8 mouse cellular contexts compared by ENCODE assay signal in genomic region chr8:70607603-70607897, GRCm38 (mm10). TPM values are rescaled to one million over a fixed set of nuclear protein-coding genes. Genes with fewer than 3 reads are reported as not detected.
DNase-seq lines count a peak whose midpoint lies in the region; ATAC-seq and TF ChIP-seq lines count a peak whose summit lies in the region.

No protein-coding gene starts in this region.

- TF ChIP-seq CTCF in bone marrow, adult 2 months (IDR thresholded peaks at IDR 0.05; ENCODE audit: control insufficient read depth, insufficient read depth, low read length): no peak

- no peak for TF ChIP-seq POLR2A in bone marrow, adult 2 months (IDR thresholded peaks at IDR 0.05; ENCODE audit: borderline replicate concordance, control insufficient read depth, low read depth, low read length)

- H3K27me3 ChIP-seq in kidney, embryonic 16.5 days (ENCODE audit: insufficient read depth, low read length): no peaks in the 10 kb centered on the region
- peaks cover 43% of the 10 kb centered on the region for H3K27me3 ChIP-seq in hindbrain, embryonic 10.5 days (ENCODE audit: insufficient read depth, poor library complexity, severe bottlenecking)
- H3K27me3 ChIP-seq in midbrain, embryonic 12.5 days: peaks cover 5% of the 10 kb centered on the region

- H3K36me3 ChIP-seq in kidney, embryonic 16.5 days (ENCODE audit: insufficient read depth, low read length): peaks cover 6% of the 10 kb centered on the region
- H3K36me3 ChIP-seq in hindbrain, embryonic 10.5 days: peaks cover 12% of the 10 kb centered on the region
- H3K36me3 ChIP-seq in midbrain, embryonic 12.5 days: peaks cover 5% of the 10 kb centered on the region; the same call in 1 of the 2 replicates

- WGBS in kidney, embryonic 16.5 days: 15% methylated on average over 6 of the region's 6 CpGs
- 19% methylated on average over 6 of the region's 6 CpGs for WGBS in bone marrow, adult 2 months
- WGBS in hindbrain, embryonic 10.5 days: 32% methylated on average over 6 of the region's 6 CpGs
- WGBS in midbrain, embryonic 12.5 days: 26% methylated on average over 6 of the region's 6 CpGs

- peak overlapping the region; percentile 98 for H3K4me2 ChIP-seq in kidney, embryonic 16.5 days (replicated peaks; ENCODE audit: low read depth, low read length)
- H3K4me2 ChIP-seq in midbrain, embryonic 12.5 days (replicated peaks): peak overlapping the region; percentile 90

- H3K9ac ChIP-seq in kidney, embryonic 16.5 days (replicated peaks; ENCODE audit: low read length): peak overlapping the region; percentile 91
- H3K9ac ChIP-seq in midbrain, embryonic 12.5 days (replicated peaks): peak overlapping the region; percentile 87

- H3K9me3 ChIP-seq in kidney, embryonic 16.5 days (ENCODE audit: low read length): no peaks in the 10 kb centered on the region
- peaks cover 2% of the 10 kb centered on the region for H3K9me3 ChIP-seq in hindbrain, embryonic 10.5 days
- H3K9me3 ChIP-seq in midbrain, embryonic 12.5 days: no peaks in the 10 kb centered on the region

- ATAC-seq in kidney, embryonic 16.5 days (ENCODE audit: low FRiP score, low TSS enrichment): no peak
- ATAC-seq in midbrain, embryonic 12.5 days (ENCODE audit: low FRiP score, low read depth): no peak

- DNase-seq in kidney, postnatal 36 days: no peak
- no peak for DNase-seq in hindbrain, embryonic 10.5 days (ENCODE audit: low spot score)
- DNase-seq in thymus, adult 18-20 months: no peak
- DNase-seq in frontal cortex, postnatal 10 days (ENCODE audit: low spot score in 2 of 2): no peak
- DNase-seq in layer of hippocampus, postnatal 14 days (ENCODE audit: low spot score in 2 of 2): no peak

- H3K27ac ChIP-seq in kidney, embryonic 16.5 days (ENCODE audit: low read length): peak overlapping the region; percentile 100
- H3K27ac ChIP-seq in bone marrow, adult 2 months (ENCODE audit: control insufficient read depth, insufficient read depth, low read depth, low read length, poor library complexity): peak overlapping the region; percentile 79; the same call in 1 of the 2 replicates
- peak overlapping the region; percentile 94 for H3K27ac ChIP-seq in hindbrain, embryonic 10.5 days
- H3K27ac ChIP-seq in midbrain, embryonic 12.5 days (replicated peaks): no peak overlapping the region

- H3K4me3 ChIP-seq in kidney, embryonic 16.5 days (ENCODE audit: low read length): peak overlapping the region; percentile 74
- H3K4me3 ChIP-seq in bone marrow, adult 2 months (replicated peaks; ENCODE audit: control insufficient read depth, low read depth, low read length): peak overlapping the region; percentile 71
- H3K4me3 ChIP-seq in hindbrain, embryonic 10.5 days: peak overlapping the region; percentile 80
- peak overlapping the region; percentile 81 for H3K4me3 ChIP-seq in midbrain, embryonic 12.5 days

- H3K4me1 ChIP-seq in kidney, embryonic 16.5 days (ENCODE audit: insufficient read depth, low read length): peaks cover 46% of the 10 kb centered on the region
- peaks cover 6% of the 10 kb centered on the region for H3K4me1 ChIP-seq in bone marrow, adult 2 months (ENCODE audit: control insufficient read depth, insufficient read depth, low read length)
- peaks cover 85% of the 10 kb centered on the region for H3K4me1 ChIP-seq in hindbrain, embryonic 10.5 days (replicated peaks)
- H3K4me1 ChIP-seq in midbrain, embryonic 12.5 days: peaks cover 70% of the 10 kb centered on the region

RNA-seq across cellular contexts. Expression of gene Ssbp4, which starts 1.1 kb away (rescaled TPM):
- 133 and 149 TPM in 2 replicates for polyA plus RNA-seq in kidney, embryonic 16.5 days (2015; fragmentation: Nextera tagmentation; extraction: Ambion mirVana)
- polyA plus RNA-seq in bone marrow, adult 2 months (2011; ENCODE audit: insufficient read depth, insufficient read length, low replicate concordance, missing spikeins): 45.2 and 107 TPM in 2 replicates
- 84.4 and 117 TPM in 2 replicates for polyA plus RNA-seq in hindbrain, embryonic 10.5 days (2016; fragmentation: Nextera tagmentation; extraction: Ambion mirVana)
- 115 and 118 TPM in 2 replicates for polyA plus RNA-seq in midbrain, embryonic 12.5 days (2016; fragmentation: Nextera tagmentation; extraction: Ambion mirVana)
- total RNA-seq in layer of hippocampus, postnatal 14 days (2021): 100 to 1,000 TPM; 253 to 259 TPM

RNA-seq across cellular contexts. Expression of gene Lrrc25, which starts 8.4 kb away (rescaled TPM):
- 1.8 and 1.9 TPM in 2 replicates for polyA plus RNA-seq in kidney, embryonic 16.5 days (2015; fragmentation: Nextera tagmentation; extraction: Ambion mirVana)
- polyA plus RNA-seq in bone marrow, adult 2 months (2011; ENCODE audit: insufficient read depth, insufficient read length, low replicate concordance, missing spikeins): 3.4 and 18.8 TPM in 2 replicates
- 1.1 and 1.6 TPM in 2 replicates for polyA plus RNA-seq in hindbrain, embryonic 10.5 days (2016; fragmentation: Nextera tagmentation; extraction: Ambion mirVana)
- polyA plus RNA-seq in midbrain, embryonic 12.5 days (2016; fragmentation: Nextera tagmentation; extraction: Ambion mirVana): 1.0 and 1.6 TPM in 2 replicates
- total RNA-seq in layer of hippocampus, postnatal 14 days (2021): 1 to 10 TPM; 1.1 to 1.4 TPM

RNA-seq across cellular contexts. Expression of gene Isyna1, which starts 13.4 kb away (rescaled TPM):
- 215 and 217 TPM in 2 replicates for polyA plus RNA-seq in kidney, embryonic 16.5 days (2015; fragmentation: Nextera tagmentation; extraction: Ambion mirVana)
- polyA plus RNA-seq in bone marrow, adult 2 months (2011; ENCODE audit: insufficient read depth, insufficient read length, low replicate concordance, missing spikeins): 11.2 and 23.7 TPM in 2 replicates
- polyA plus RNA-seq in hindbrain, embryonic 10.5 days (2016; fragmentation: Nextera tagmentation; extraction: Ambion mirVana): 158 and 159 TPM in 2 replicates
- 107 and 112 TPM in 2 replicates for polyA plus RNA-seq in midbrain, embryonic 12.5 days (2016; fragmentation: Nextera tagmentation; extraction: Ambion mirVana)
- total RNA-seq in layer of hippocampus, postnatal 14 days (2021): 10 to 100 TPM; 38.8 to 46.1 TPM

RNA-seq across cellular contexts. Expression of gene Gdf15, which starts 24.7 kb away (rescaled TPM):
- 1.0 and 1.2 TPM in 2 replicates for polyA plus RNA-seq in kidney, embryonic 16.5 days (2015; fragmentation: Nextera tagmentation; extraction: Ambion mirVana)
- 3.1 TPM in 1 of 2 replicates, not detected in the other for polyA plus RNA-seq in bone marrow, adult 2 months (2011; ENCODE audit: insufficient read depth, insufficient read length, low replicate concordance, missing spikeins)
- polyA plus RNA-seq in hindbrain, embryonic 10.5 days (2016; fragmentation: Nextera tagmentation; extraction: Ambion mirVana): not detected in 2 replicates
- 0.17 TPM in 1 of 2 replicates, not detected in the other for polyA plus RNA-seq in midbrain, embryonic 12.5 days (2016; fragmentation: Nextera tagmentation; extraction: Ambion mirVana)
- total RNA-seq in layer of hippocampus, postnatal 14 days (2021): not detected

RNA-seq across cellular contexts. Expression of gene Pgpep1, which starts 52.6 kb away (rescaled TPM):
- 88.5 TPM in 2 replicates for polyA plus RNA-seq in kidney, embryonic 16.5 days (2015; fragmentation: Nextera tagmentation; extraction: Ambion mirVana)
- polyA plus RNA-seq in bone marrow, adult 2 months (2011; ENCODE audit: insufficient read depth, insufficient read length, low replicate concordance, missing spikeins): 4.3 and 21.1 TPM in 2 replicates
- 87.4 and 141 TPM in 2 replicates for polyA plus RNA-seq in hindbrain, embryonic 10.5 days (2016; fragmentation: Nextera tagmentation; extraction: Ambion mirVana)
- polyA plus RNA-seq in midbrain, embryonic 12.5 days (2016; fragmentation: Nextera tagmentation; extraction: Ambion mirVana): 82.7 and 93.7 TPM in 2 replicates
- 10 to 100 TPM; 25.9 to 30.8 TPM for total RNA-seq in layer of hippocampus, postnatal 14 days (2021)
